Mouse (Mus musculus) liver, embryonic 14.5 days (tissue): ENCODE measurements at regions not wholly inside any gene's neighbourhood (a gene's known extent, or its start where the extent isn't known, plus 50 kb on each side); places are given as distances from the start of the nearest gene placed in this dataset.

Source experiments
- ATAC-seq: fragments of 200-750 bp; cut with Nextera tagmentation; 2 replicates; pipeline ENCODE4 v1.8.0; 2017; ENCODE audit warnings: moderate number of reproducible peaks, mild to moderate bottlenecking, moderate library complexity; ENCODE audit not compliant: insufficient read depth
- DNase-seq, 3 experiments: peaks; one replicate each; pipeline ENCODE4 v3.0.0-alpha.2; 2012 to 2013; ENCODE audit warnings: low read depth in 3 of 3, low spot score in 3 of 3
- H3K27ac ChIP-seq: fragments of 300-500 bp; sonication (generic); 2 replicates; pipeline ENCODE4 v1.5.1; 2014; ENCODE audit warnings: moderate library complexity, mild to moderate bottlenecking, control low read depth, inconsistent platforms
- H3K27me3 ChIP-seq: fragments of 300-500 bp; sonication (generic); 2 replicates; pipeline ENCODE4 v1.6.1; 2014; ENCODE audit warnings: mild to moderate bottlenecking, low read length, moderate library complexity; ENCODE audit not compliant: control insufficient read depth, insufficient read depth
- H3K36me3 ChIP-seq: fragments of 300-500 bp; sonication (generic); replicated peaks from 2 replicates; pipeline ENCODE4 v1.6.1; 2014; ENCODE audit warnings: low read depth; ENCODE audit not compliant: control insufficient read depth, insufficient read depth
- H3K4me1 ChIP-seq, 2 experiments: fragments of 200-500 bp in 1 of 2; fragments of 300-500 bp in 1 of 2; sonication (generic) in 1 of 2; replicated peaks; 2 replicates each; pipeline ENCODE4 v1.6.1; 2012 to 2014; ENCODE audit warnings: antibody characterized with exemption in 1 of 2, inconsistent platforms in 1 of 2, low read length in 1 of 2; ENCODE audit not compliant: control insufficient read depth in 2 of 2, insufficient read depth in 2 of 2
- H3K4me2 ChIP-seq: fragments of 300-500 bp; sonication (generic); 2 replicates; pipeline ENCODE4 v1.6.1; 2014; ENCODE audit warnings: low read depth, mild to moderate bottlenecking, control low read depth, moderate library complexity
- H3K4me3 ChIP-seq, 2 experiments: fragments of 200-500 bp in 1 of 2; fragments of 300-500 bp in 1 of 2; sonication (generic) in 1 of 2; 2 replicates each; pipeline ENCODE4 v1.5.1; 2012 to 2014; ENCODE audit warnings: low read depth in 2 of 2, low read length in 2 of 2, mild to moderate bottlenecking in 2 of 2, control low read depth in 1 of 2, inconsistent platforms in 1 of 2, moderate library complexity in 1 of 2; ENCODE audit not compliant: insufficient read depth in 1 of 2
- H3K9ac ChIP-seq: fragments of 300-500 bp; sonication (generic); replicated peaks from 2 replicates; pipeline ENCODE4 v1.6.1; 2014; ENCODE audit warnings: mild to moderate bottlenecking, control low read depth, moderate library complexity
- H3K9me3 ChIP-seq: fragments of 300-500 bp; sonication (generic); 2 replicates; pipeline ENCODE4 v1.6.1; 2016; ENCODE audit warnings: low read length, mixed read lengths; ENCODE audit not compliant: control insufficient read depth
- CTCF ChIP-seq: IDR thresholded peaks from 2 replicates; pipeline ENCODE4 v1.5.1; 2016; ENCODE audit warnings: antibody characterized with exemption, low read depth, control low read depth
- EP300 ChIP-seq: IDR thresholded peaks from 2 replicates; pipeline ENCODE4 v1.6.1; 2016; ENCODE audit warnings: antibody characterized with exemption, low read depth
- WGBS: fragments of 180-500 bp; shearing (Covaris S2); extraction: QIAGEN DNeasy Blood & Tissue Kit; methylation state at CpG from one replicate; pipeline ENCODE4 v1.1.7; 2014; ENCODE audit not compliant: insufficient replicate concordance; 5-methylcytosine and 5-hydroxymethylcytosine counted together

DNA sequence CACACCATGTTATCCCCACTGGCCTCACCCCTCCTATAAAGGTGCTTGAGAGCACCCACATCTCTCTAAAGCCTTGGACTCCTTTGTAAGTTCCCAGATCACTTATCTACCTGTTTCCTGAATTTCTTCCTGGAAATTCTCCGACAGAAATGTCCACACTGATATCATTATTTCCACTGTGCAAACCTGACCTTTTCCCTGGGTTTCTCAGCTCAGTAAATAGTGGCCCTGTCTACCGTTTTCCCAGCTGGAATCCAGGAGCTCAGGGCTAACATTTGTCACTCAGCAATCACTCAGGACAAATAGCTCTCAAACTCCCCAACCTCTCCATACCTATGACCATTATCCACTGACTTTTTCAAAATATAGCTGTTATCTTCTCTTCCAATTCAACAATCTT, 241.6 kb upstream of the Gm6657 start:
- DNase-seq = peak in 1 of 3 experiments; percentile 16
- Histone ChIP-seq H3K4me1 (peaks cover 0 to 7% of the 10 kb centered on the region in 2 experiments; a peak in 1 of 4 replicates), H3K4me3 (no peak overlapping the region), H3K9me3 (no peaks in the 10 kb centered on the region), H3K4me2 (no peak overlapping the region), H3K27ac (no peak overlapping the region), H3K27me3 (no peaks in the 10 kb centered on the region), H3K36me3 (no peaks in the 10 kb centered on the region), H3K9ac (no peak overlapping the region)
- WGBS = 22% methylated on average over 2 of the region's 2 CpGs
- TF ChIP-seq CTCF = no peak
- TF ChIP-seq EP300 = no peak
- ATAC-seq = no peak

DNA sequence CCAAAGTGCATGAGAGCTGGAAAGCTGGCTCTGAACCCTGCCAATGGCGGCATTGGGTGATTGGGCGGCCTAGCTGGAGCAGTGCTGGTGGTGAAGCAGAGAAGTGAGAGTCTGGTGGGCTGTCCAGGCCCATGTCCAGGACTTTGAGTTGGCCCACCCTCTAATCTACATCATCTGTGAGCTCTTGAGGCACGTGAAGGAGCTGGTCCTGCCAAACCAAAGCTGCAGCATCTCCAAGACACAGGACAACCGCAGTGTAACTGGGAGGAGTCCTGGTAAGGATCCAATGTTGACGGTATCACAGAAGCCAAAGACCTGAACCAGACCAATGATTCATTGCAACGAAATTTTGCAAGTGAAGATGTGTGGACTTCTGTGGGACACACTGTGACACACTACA, 231.4 kb upstream of the Gm6657 start:
- H3K27ac ChIP-seq = no peak overlapping the region
- no peak overlapping the region for H3K4me3 ChIP-seq
- DNase-seq (no peak), ATAC-seq (no peak)
- H3K36me3 ChIP-seq = no peaks in the 10 kb centered on the region
- no peak overlapping the region for H3K9ac ChIP-seq
- no peaks in the 10 kb centered on the region for H3K9me3 ChIP-seq
- WGBS = 59% methylated on average over 6 of the region's 6 CpGs
- TF ChIP-seq CTCF (no peak), EP300 (no peak)
- no peaks in the 10 kb centered on the region for H3K27me3 ChIP-seq
- no peaks in the 10 kb centered on the region for H3K4me1 ChIP-seq
- H3K4me2 ChIP-seq = no peak overlapping the region

DNA sequence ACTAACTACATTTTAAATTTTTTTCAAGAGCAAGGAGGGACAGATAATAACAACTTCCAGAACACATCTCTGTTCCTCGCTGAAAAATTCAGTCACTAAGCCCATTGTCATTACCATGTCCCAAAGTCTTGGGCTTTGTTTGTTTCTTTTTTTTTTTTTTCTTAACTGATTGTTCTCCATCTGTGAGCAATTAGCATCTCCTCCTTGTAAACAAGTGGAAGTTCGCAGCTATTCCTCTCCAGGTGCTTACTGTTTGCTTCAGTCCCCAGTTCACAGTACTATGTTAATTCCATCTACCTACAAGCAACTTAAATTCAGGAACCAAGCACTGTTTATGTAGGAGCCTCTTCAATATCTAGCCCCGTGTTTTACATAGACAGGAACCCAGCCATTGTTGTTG, 225.5 kb upstream of the Gm6657 start:
- ATAC-seq = no peak
- no peak for DNase-seq
- H3K27me3 ChIP-seq = no peaks in the 10 kb centered on the region
- H3K9me3 ChIP-seq = no peaks in the 10 kb centered on the region
- TF ChIP-seq EP300 = no peak
- no peak for TF ChIP-seq CTCF
- WGBS = 39% methylated on average over 3 of the region's 3 CpGs
- no peak overlapping the region for H3K27ac ChIP-seq
- H3K36me3 ChIP-seq = no peaks in the 10 kb centered on the region
- H3K9ac ChIP-seq = no peak overlapping the region
- no peak overlapping the region for H3K4me2 ChIP-seq
- no peaks in the 10 kb centered on the region for H3K4me1 ChIP-seq
- H3K4me3 ChIP-seq = no peak overlapping the region

DNA sequence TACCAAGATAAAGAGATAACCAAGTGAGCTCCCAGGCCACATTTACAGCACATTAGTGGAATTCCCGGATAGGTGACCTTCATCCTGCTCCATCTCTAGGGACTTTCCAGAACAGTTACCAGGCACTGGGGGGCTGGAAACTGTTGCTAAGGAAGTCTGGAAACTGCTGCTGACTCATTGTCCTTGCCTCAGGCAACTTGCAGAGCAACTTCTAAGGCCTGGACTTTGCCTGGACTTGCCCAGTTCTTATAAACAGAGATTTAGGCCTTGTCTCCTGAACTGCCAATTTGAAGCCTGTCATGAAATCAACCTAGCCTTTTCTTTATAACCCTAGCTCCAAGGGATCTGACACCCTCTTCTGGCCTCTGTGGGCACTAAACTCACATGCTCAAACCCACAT, 224.0 kb upstream of the Gm6657 start:
- H3K27ac ChIP-seq = no peak overlapping the region
- no peak for DNase-seq
- H3K36me3 ChIP-seq = no peaks in the 10 kb centered on the region
- H3K4me1 ChIP-seq = no peaks in the 10 kb centered on the region
- H3K4me2 ChIP-seq = no peak overlapping the region
- no peaks in the 10 kb centered on the region for H3K27me3 ChIP-seq
- 45% methylated on average over 1 of the region's 1 CpGs for WGBS
- H3K9me3 ChIP-seq = no peaks in the 10 kb centered on the region
- ATAC-seq = no peak
- TF ChIP-seq CTCF = no peak
- TF ChIP-seq EP300 = no peak
- no peak overlapping the region for H3K9ac ChIP-seq
- H3K4me3 ChIP-seq = no peak overlapping the region

DNA sequence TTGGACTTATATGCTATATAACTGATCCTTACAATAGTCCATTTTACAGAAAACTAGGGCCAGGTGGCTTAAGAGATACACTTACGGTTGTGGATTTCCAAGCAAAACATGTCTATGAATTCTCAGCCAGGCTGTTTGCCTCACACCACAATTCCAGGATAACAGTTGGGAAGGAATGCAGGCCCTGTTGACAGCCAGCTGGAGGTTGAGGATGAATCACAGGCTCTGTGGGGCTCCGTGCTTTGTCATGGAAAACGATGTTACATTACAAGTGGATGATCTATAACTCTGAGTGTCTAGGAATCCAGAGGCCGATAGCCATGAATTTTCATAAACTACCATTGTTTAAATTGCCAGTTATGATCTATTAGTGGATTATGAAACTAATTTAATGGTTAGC, 221.9 kb upstream of the Gm6657 start:
- ATAC-seq = no peak
- WGBS = 71% methylated on average over 4 of the region's 4 CpGs

More for the DNA sequence above, 221.9 kb upstream of the Gm6657 start:
- TF ChIP-seq CTCF = no peak
- no peak for TF ChIP-seq EP300
- H3K27me3 ChIP-seq = no peaks in the 10 kb centered on the region
- no peak for DNase-seq
- H3K9ac ChIP-seq = no peak overlapping the region
- no peak overlapping the region for H3K4me2 ChIP-seq
- no peaks in the 10 kb centered on the region for H3K9me3 ChIP-seq
- no peak overlapping the region for H3K27ac ChIP-seq
- H3K36me3 ChIP-seq = no peaks in the 10 kb centered on the region
- no peak overlapping the region for H3K4me3 ChIP-seq
- no peaks in the 10 kb centered on the region for H3K4me1 ChIP-seq
